Mouse (Mus musculus): ENCODE measurements around the gene Tmem60. TPM values are rescaled to one million over a fixed set of nuclear protein-coding genes. Genes with fewer than 3 reads are reported as not detected.
A peak's percentile ranks its signal among the peaks of the same experiment; 100 is the strongest.

The Tmem60 gene
- polyA plus RNA-seq, 1 experiment, result 30.8 TPM

GRCm38 (mm10) chr5:20905437-20905836 is 23.4 kb downstream of the Tmem60 start:
- DNase-seq (ENCODE audit: extremely low spot score in 1 of 2, low spot score in 1 of 2), result no peak

- DNase-seq (ENCODE audit: extremely low spot score in 1 of 2, low spot score in 1 of 2), result no peak
Measured at GRCm38 (mm10) chr5:20906191-20906590, 24.2 kb downstream of the Tmem60 start.

- no peak for DNase-seq (ENCODE audit: extremely low spot score in 1 of 2, low spot score in 1 of 2)
Measured at GRCm38 (mm10) chr5:20911741-20912140, 29.8 kb downstream of the Tmem60 start.

GRCm38 (mm10) chr5:20913372-20914275 is 31.6 kb downstream of the Tmem60 start:
- DNase-seq (ENCODE audit: extremely low spot score in 1 of 2, low spot score in 1 of 2), result peak; percentile 49 to 88

GRCm38 (mm10) chr5:20918967-20919366 is 37.0 kb downstream of the Tmem60 start:
- DNase-seq (ENCODE audit: extremely low spot score in 1 of 2, low spot score in 1 of 2), result no peak

- no peak for DNase-seq (ENCODE audit: extremely low spot score in 1 of 2, low spot score in 1 of 2)
Measured at GRCm38 (mm10) chr5:20919566-20919965, 37.6 kb downstream of the Tmem60 start.

GRCm38 (mm10) chr5:20924608-20925007 is 42.6 kb downstream of the Tmem60 start:
- no peak for DNase-seq (ENCODE audit: extremely low spot score in 1 of 2, low spot score in 1 of 2)

- no peak for DNase-seq (ENCODE audit: extremely low spot score in 1 of 2, low spot score in 1 of 2)
Measured at GRCm38 (mm10) chr5:20925451-20925850, 43.5 kb downstream of the Tmem60 start.

GRCm38 (mm10) chr5:20929669-20930151 is 47.7 kb downstream of the Tmem60 start:
- DNase-seq (ENCODE audit: extremely low spot score in 1 of 2, low spot score in 1 of 2), result no peak

- no peak for DNase-seq (ENCODE audit: extremely low spot score in 1 of 2, low spot score in 1 of 2)
Measured at GRCm38 (mm10) chr5:20930430-20930829, 48.4 kb downstream of the Tmem60 start.

- no peak for DNase-seq (ENCODE audit: extremely low spot score in 1 of 2, low spot score in 1 of 2)
Measured at GRCm38 (mm10) chr5:20931300-20931699, 49.3 kb downstream of the Tmem60 start.

- DNase-seq (ENCODE audit: extremely low spot score in 1 of 2, low spot score in 1 of 2), result no peak
Measured at GRCm38 (mm10) chr5:20932585-20932984, 50.6 kb downstream of the Tmem60 start.

- DNase-seq (ENCODE audit: extremely low spot score in 1 of 2, low spot score in 1 of 2), result no peak
Measured at GRCm38 (mm10) chr5:20935934-20936333, 53.9 kb downstream of the Tmem60 start.

Other genes starting within 250 kb of the Tmem60 start
- 11.5 and 12.4 TPM in 2 replicates for gene Phtf2, start 67 bp upstream of the Tmem60 start, polyA plus RNA-seq (2012; rRNA removed)
- 12.0 and 12.5 TPM in 2 replicates for gene Rsbn1l, start 74.2 kb downstream of the Tmem60 start, polyA plus RNA-seq (2012; rRNA removed)
- 57.8 and 64.0 TPM in 2 replicates for gene Ptpn12, start 173.7 kb downstream of the Tmem60 start, polyA plus RNA-seq (2012; rRNA removed)